Mouse (Mus musculus) lung, adult 2 months (tissue): ENCODE results near the gene Dynlrb1.

ENCODE experiments used
- CTCF ChIP-seq: fragments of 200-500 bp; IDR thresholded peaks from 2 replicates; pipeline ENCODE4 v1.5.1; 2011; ENCODE audit warnings: mild to moderate bottlenecking, low read length, control low read depth; ENCODE audit not compliant: insufficient read depth
- POLR2A ChIP-seq: fragments of 200-500 bp; IDR thresholded peaks from 2 replicates; pipeline ENCODE4 v1.6.1; 2011; ENCODE audit warnings: low read depth, mild to moderate bottlenecking, control low read depth, low read length, borderline replicate concordance; ENCODE audit errors: extremely low read depth

DNA sequence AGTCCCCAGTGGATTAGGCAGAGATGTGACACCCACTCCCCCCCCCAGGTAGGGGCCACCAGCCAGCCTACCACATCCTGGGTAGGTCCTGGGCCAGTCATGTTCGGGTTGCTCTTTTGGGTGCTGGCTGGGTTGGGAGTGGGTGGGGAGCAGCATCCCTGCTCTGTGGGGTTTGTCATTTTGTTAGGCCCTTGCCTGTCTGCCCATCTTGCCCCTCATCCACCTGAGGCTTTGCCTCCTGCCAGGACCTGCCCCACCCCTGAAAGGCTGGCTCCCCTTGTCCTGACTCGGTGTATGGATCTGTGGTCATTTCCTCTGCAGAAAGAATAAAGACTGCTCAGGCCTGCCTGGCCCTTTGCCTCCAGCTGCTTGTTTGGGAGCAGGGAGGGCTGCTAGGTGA lies 41.4 kb downstream of the Dynlrb1 start:
- TF ChIP-seq CTCF (no peak), POLR2A (no peak)
